Mouse (Mus musculus) left cerebral cortex, postnatal 36 days (tissue): ENCODE results near the gene Emilin2. TPM values are rescaled to one million over a fixed set of nuclear protein-coding genes. Genes with fewer than 3 reads are reported as not detected.

Experiments used
- DNase-seq, 2 experiments: peaks; one replicate each; pipeline ENCODE4 v3.0.0; 2021 to 2022; ENCODE audit warnings: low spot score in 2 of 2, mixed read lengths in 1 of 2
- intact Hi-C: fragments of 180-260 bp; cut with DNase I; formaldehyde crosslinking; loops from one replicate; pipeline ENCODE4 v1.15.1; 2025
- total RNA-seq, 2 experiments: library from RNA; stranded (reverse); gene quantifications; 2 replicates each; pipeline ENCODE4 v1.2.3; 2021

Gene Emilin2
- total RNA-seq, 2 experiments from 2014 or later = 1.7 to 3.2 TPM

- intact Hi-C loops = no loop called here
Measured at GRCm38 (mm10) chr17:71211962-71212646, 99.7 kb downstream of the Emilin2 start.

GRCm38 (mm10) chr17:71209936-71210335 lies 101.8 kb downstream of the Emilin2 start:
- DNase-seq = no peak
- intact Hi-C loops = no loop called here

More at GRCm38 (mm10) chr17:71211962-71212646, 99.7 kb downstream of the Emilin2 start:
- DNase-seq = no peak

- intact Hi-C loops = no loop called here
- DNase-seq = no peak
Measured at GRCm38 (mm10) chr17:71208921-71209320, 102.9 kb downstream of the Emilin2 start.

GRCm38 (mm10) chr17:71208376-71208775 lies 103.4 kb downstream of the Emilin2 start:
- no peak for DNase-seq
- intact Hi-C loops = no loop called here

- intact Hi-C loops = no loop called here
- no peak for DNase-seq
Measured at GRCm38 (mm10) chr17:71207268-71207667, 104.5 kb downstream of the Emilin2 start.

GRCm38 (mm10) chr17:71206136-71206893 lies 105.5 kb downstream of the Emilin2 start:
- no peak for DNase-seq
- intact Hi-C loops = no loop called here

- DNase-seq = no peak
- intact Hi-C loops = no loop called here
Measured at GRCm38 (mm10) chr17:71204809-71205091, 107.0 kb downstream of the Emilin2 start.

GRCm38 (mm10) chr17:71203998-71204808 lies 107.6 kb downstream of the Emilin2 start:
- intact Hi-C loops = no loop called here
- no peak for DNase-seq

Other genes starting within 250 kb of the Emilin2 start
- 10 to 100 TPM; 74.0 to 89.0 TPM for gene Lpin2, start 129.4 kb downstream of the Emilin2 start, total RNA-seq
- gene Gm4707, start 147.9 kb upstream of the Emilin2 start, total RNA-seq = 1 to 10 TPM; 2.6 to 3.1 TPM
- 10 to 100 TPM; 28.5 to 37.2 TPM for gene Smchd1, start 163.4 kb upstream of the Emilin2 start, total RNA-seq
- under 1 TPM; 0.49 to 0.57 TPM for gene Ndc80, start 214.9 kb upstream of the Emilin2 start, total RNA-seq
- gene Spdya, start 240.1 kb upstream of the Emilin2 start, total RNA-seq = 1 to 10 TPM; 1.5 to 3.0 TPM